Mouse (Mus musculus): ENCODE data around the gene Pex11b. TPM values are rescaled to one million over a fixed set of nuclear protein-coding genes. Genes with fewer than 3 reads are reported as not detected.
A peak's percentile ranks its signal among the peaks of the same experiment; 100 is the strongest.
"Not testable (repeated sequence)": the region's sequence is repeated elsewhere in the genome, so short reads cannot be mapped to it uniquely, and the experiment has no call there.

Pex11b gene
- polyA plus RNA-seq, 1 experiment from 2014 or later = 61.6 TPM

DNA sequence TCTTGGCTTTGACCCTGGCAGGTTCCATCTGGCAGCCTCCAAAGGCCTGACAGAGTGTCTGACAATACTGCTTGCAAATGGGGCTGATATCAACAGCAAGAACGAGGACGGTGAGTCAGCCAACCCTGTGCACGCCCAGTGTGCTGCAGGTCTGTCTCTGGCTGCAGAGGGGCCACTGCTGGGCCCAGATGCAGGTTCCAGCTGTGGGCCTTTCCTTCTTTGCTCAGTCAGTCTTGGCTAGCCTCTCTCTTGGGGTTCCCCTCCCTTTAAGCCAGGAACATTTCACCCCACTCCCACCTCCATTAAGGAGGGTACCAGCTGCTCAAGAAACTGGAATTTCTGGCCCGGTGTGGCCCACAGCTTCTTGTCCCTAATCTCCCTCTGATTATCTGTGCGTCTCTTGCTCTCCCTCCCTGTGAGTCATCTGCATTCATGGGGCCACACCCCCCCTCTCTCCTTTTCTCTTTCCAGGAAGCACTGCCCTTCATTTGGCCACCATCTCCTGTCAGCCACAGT lies 44.0 kb downstream of the Pex11b start:
- Histone ChIP-seq H3K4me2 (ENCODE audit: low read length) (no peak overlapping the region), H3K4me3 (replicated peaks; ENCODE audit: low read length) (no peak overlapping the region), H3K27me3 (replicated peaks; ENCODE audit: control insufficient read depth, insufficient read depth, low read length) (no peaks in the 10 kb centered on the region), H3K9me3 (ENCODE audit: control insufficient read depth, low read length) (no peaks in the 10 kb centered on the region), H3K36me3 (ENCODE audit: control insufficient read depth, insufficient read depth) (no peaks in the 10 kb centered on the region), H3K4me1 (replicated peaks; ENCODE audit: control insufficient read depth, insufficient read depth, low read length) (no peaks in the 10 kb centered on the region), H3K9ac (replicated peaks; ENCODE audit: low read depth, low read length) (no peak overlapping the region), H3K27ac (ENCODE audit: low read length) (no peak overlapping the region)
- no peak for ATAC-seq
- 20% methylated on average over 5 of the region's 5 CpGs for WGBS

GRCm38 (mm10) chr3:96680269-96680956 lies 45.2 kb downstream of the Pex11b start:
- Histone ChIP-seq H3K27me3 (replicated peaks; ENCODE audit: control insufficient read depth, insufficient read depth, low read length) (no peaks in the 10 kb centered on the region), H3K4me1 (replicated peaks; ENCODE audit: control insufficient read depth, insufficient read depth, low read length) (0 out of 2 replicates have a peak, but pooled peaks cover 5% of the 10 kb centered on the region), H3K27ac (ENCODE audit: low read length) (no peak overlapping the region), H3K9ac (replicated peaks; ENCODE audit: low read depth, low read length) (no peak overlapping the region), H3K4me2 (ENCODE audit: low read length) (no peak overlapping the region), H3K4me3 (replicated peaks; ENCODE audit: low read length) (no peak overlapping the region), H3K36me3 (ENCODE audit: control insufficient read depth, insufficient read depth) (no peaks in the 10 kb centered on the region), H3K9me3 (ENCODE audit: control insufficient read depth, low read length) (no peaks in the 10 kb centered on the region)
- 19% methylated on average over 12 of the region's 12 CpGs for WGBS
- peak; percentile 67 for ATAC-seq

DNA sequence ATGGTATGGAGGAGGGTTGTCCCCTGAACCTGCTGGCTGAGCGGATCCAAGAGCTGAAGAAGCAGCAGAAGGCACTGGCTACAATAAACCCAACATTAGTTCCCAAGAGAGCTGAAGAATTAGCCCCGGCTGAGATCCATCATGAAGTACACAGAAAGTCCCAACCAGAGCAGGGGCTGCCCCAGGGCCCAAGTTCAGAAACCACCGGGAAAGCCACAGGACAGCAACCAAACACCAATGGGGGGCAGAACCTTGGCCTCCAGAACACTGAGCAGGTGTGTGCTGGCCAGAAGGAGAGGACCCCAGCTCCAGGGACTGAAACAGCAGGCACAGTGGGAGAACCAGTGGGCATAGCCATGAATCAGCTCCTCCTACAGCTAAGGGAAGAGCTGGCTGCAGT lies 48.3 kb downstream of the Pex11b start:
- 97% methylated on average over 3 of the region's 3 CpGs for WGBS
- Histone ChIP-seq H3K9me3 (ENCODE audit: control insufficient read depth, low read length) (no peaks in the 10 kb centered on the region), H3K36me3 (ENCODE audit: control insufficient read depth, insufficient read depth) (no peaks in the 10 kb centered on the region), H3K27me3 (replicated peaks; ENCODE audit: control insufficient read depth, insufficient read depth, low read length) (no peaks in the 10 kb centered on the region), H3K9ac (replicated peaks; ENCODE audit: low read depth, low read length) (no peak overlapping the region), H3K4me3 (replicated peaks; ENCODE audit: low read length) (no peak overlapping the region), H3K4me1 (replicated peaks; ENCODE audit: control insufficient read depth, insufficient read depth, low read length) (0 out of 2 replicates have a peak, but pooled peaks cover 5% of the 10 kb centered on the region), H3K27ac (ENCODE audit: low read length) (no peak overlapping the region), H3K4me2 (ENCODE audit: low read length) (no peak overlapping the region)
- ATAC-seq = no peak

DNA sequence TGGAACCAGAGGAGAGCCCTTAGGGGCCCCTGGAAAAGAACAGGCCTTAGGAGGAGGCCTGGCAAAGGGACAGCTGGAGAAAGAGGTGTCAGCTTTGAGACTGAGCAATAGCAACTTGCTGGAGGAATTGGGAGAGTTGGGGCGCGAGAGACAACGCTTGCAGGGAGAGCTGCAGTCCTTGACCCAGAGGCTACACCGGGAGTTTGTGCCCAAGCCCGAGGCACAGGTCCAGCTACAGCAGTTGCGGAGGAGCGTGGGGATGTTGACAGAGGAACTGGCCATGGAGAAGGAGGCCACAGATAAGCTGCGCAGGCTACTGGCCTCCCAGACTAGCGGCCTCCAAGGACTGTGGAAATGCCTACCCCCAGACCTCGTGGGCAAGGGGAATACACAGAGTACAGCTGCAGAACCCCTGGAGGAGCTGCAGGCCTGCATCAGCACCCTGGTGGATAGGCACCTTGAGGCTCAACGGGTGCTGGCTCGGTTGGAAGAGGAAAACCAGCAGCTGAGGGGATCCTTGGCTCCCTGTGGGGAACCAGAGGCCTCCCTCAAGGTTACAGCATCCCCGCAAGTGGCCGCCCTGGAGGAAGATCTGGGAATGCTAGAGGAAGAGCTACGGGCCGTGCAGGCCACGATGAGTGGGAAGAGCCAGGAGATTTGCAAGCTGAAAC lies 49.1 kb downstream of the Pex11b start:
- ATAC-seq = no peak
- WGBS = 63% methylated on average over 17 of the region's 17 CpGs

GRCm38 (mm10) chr3:96684822-96685156 lies 49.6 kb downstream of the Pex11b start:
- peak overlapping the region; percentile 28 for H3K4me3 ChIP-seq (replicated peaks; ENCODE audit: low read length)
- WGBS = 45% methylated on average over 28 of the region's 28 CpGs
- ATAC-seq = no peak

More for the DNA sequence above, 49.1 kb downstream of the Pex11b start:
- Histone ChIP-seq H3K4me3 (replicated peaks; ENCODE audit: low read length) (peak overlapping the region; percentile 28), H3K4me1 (replicated peaks; ENCODE audit: control insufficient read depth, insufficient read depth, low read length) (0 out of 2 replicates have a peak, but pooled peaks cover 5% of the 10 kb centered on the region), H3K27ac (ENCODE audit: low read length) (no peak overlapping the region), H3K36me3 (ENCODE audit: control insufficient read depth, insufficient read depth) (no peaks in the 10 kb centered on the region), H3K9ac (replicated peaks; ENCODE audit: low read depth, low read length) (peak overlapping the region; percentile 26; the same call in 1 of the 2 replicates), H3K9me3 (ENCODE audit: control insufficient read depth, low read length) (no peaks in the 10 kb centered on the region), H3K4me2 (ENCODE audit: low read length) (peak overlapping the region; percentile 35), H3K27me3 (replicated peaks; ENCODE audit: control insufficient read depth, insufficient read depth, low read length) (no peaks in the 10 kb centered on the region)

GRCm38 (mm10) chr3:96686057-96686456 lies 50.9 kb downstream of the Pex11b start:
- not testable (repeated sequence) for H3K9ac ChIP-seq (replicated peaks; ENCODE audit: low read depth, low read length); H3K9me3 ChIP-seq (ENCODE audit: control insufficient read depth, low read length); H3K4me1 ChIP-seq (replicated peaks; ENCODE audit: control insufficient read depth, insufficient read depth, low read length); ATAC-seq; H3K27me3 ChIP-seq (replicated peaks; ENCODE audit: control insufficient read depth, insufficient read depth, low read length); H3K4me3 ChIP-seq (replicated peaks; ENCODE audit: low read length); H3K4me2 ChIP-seq (ENCODE audit: low read length); H3K36me3 ChIP-seq (ENCODE audit: control insufficient read depth, insufficient read depth); H3K27ac ChIP-seq (ENCODE audit: low read length)
- WGBS = 90% methylated on average over 5 of the region's 5 CpGs

More at GRCm38 (mm10) chr3:96684822-96685156, 49.6 kb downstream of the Pex11b start:
- H3K9ac ChIP-seq (replicated peaks; ENCODE audit: low read depth, low read length) = peak overlapping the region; percentile 26
- H3K9me3 ChIP-seq (ENCODE audit: control insufficient read depth, low read length) = no peaks in the 10 kb centered on the region
- no peak overlapping the region for H3K27ac ChIP-seq (ENCODE audit: low read length)
- no peaks in the 10 kb centered on the region for H3K36me3 ChIP-seq (ENCODE audit: control insufficient read depth, insufficient read depth)
- H3K27me3 ChIP-seq (replicated peaks; ENCODE audit: control insufficient read depth, insufficient read depth, low read length) = no peaks in the 10 kb centered on the region
- peak overlapping the region; percentile 35 for H3K4me2 ChIP-seq (ENCODE audit: low read length)
- 0 out of 2 replicates have a peak, but pooled peaks cover 5% of the 10 kb centered on the region for H3K4me1 ChIP-seq (replicated peaks; ENCODE audit: control insufficient read depth, insufficient read depth, low read length)

GRCm38 (mm10) chr3:96688854-96689253 lies 53.7 kb downstream of the Pex11b start:
- H3K27ac ChIP-seq (ENCODE audit: low read length) = no peak overlapping the region
- peaks cover 5% of the 10 kb centered on the region; the same call in 1 of the 2 replicates for H3K4me1 ChIP-seq (replicated peaks; ENCODE audit: control insufficient read depth, insufficient read depth, low read length)
- no peak overlapping the region for H3K9ac ChIP-seq (replicated peaks; ENCODE audit: low read depth, low read length)
- no peak overlapping the region for H3K4me2 ChIP-seq (ENCODE audit: low read length)
- no peaks in the 10 kb centered on the region for H3K9me3 ChIP-seq (ENCODE audit: control insufficient read depth, low read length)
- 88% methylated on average over 11 of the region's 11 CpGs for WGBS
- ATAC-seq = no peak
- no peaks in the 10 kb centered on the region for H3K27me3 ChIP-seq (replicated peaks; ENCODE audit: control insufficient read depth, insufficient read depth, low read length)
- H3K4me3 ChIP-seq (replicated peaks; ENCODE audit: low read length) = no peak overlapping the region
- no peaks in the 10 kb centered on the region for H3K36me3 ChIP-seq (ENCODE audit: control insufficient read depth, insufficient read depth)

DNA sequence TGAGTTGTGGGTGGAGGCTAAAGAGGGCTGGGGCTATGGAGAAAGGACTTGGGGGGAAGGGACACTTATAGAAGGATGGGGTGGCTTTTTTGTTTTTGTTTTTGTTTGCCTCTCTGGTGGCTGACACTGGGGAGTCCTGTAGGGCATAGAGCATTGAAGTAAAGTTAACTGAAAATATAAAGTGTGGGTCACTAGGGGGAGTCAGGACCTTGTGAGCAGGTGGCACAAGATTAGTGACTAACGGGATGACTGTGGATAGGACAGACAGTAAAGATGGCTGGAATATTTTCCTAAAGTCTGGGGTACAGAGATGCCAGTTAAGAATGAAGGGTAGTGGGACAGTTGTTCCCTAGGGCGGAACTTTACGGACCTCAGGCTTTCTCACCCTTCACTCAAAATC lies 55.1 kb downstream of the Pex11b start:
- whole genome bisulfite sequencing = 46% methylated on average over 3 of the region's 3 CpGs
- no peaks in the 10 kb centered on the region; the same call in 1 of the 2 replicates for H3K4me1 ChIP-seq (replicated peaks; ENCODE audit: control insufficient read depth, insufficient read depth, low read length)
- no peak overlapping the region for H3K4me2 ChIP-seq (ENCODE audit: low read length)
- no peaks in the 10 kb centered on the region for H3K36me3 ChIP-seq (ENCODE audit: control insufficient read depth, insufficient read depth)
- ATAC-seq = no peak
- H3K27ac ChIP-seq (ENCODE audit: low read length) = no peak overlapping the region
- no peak overlapping the region for H3K4me3 ChIP-seq (replicated peaks; ENCODE audit: low read length)
- no peak overlapping the region for H3K9ac ChIP-seq (replicated peaks; ENCODE audit: low read depth, low read length)
- H3K27me3 ChIP-seq (replicated peaks; ENCODE audit: control insufficient read depth, insufficient read depth, low read length) = no peaks in the 10 kb centered on the region
- no peaks in the 10 kb centered on the region for H3K9me3 ChIP-seq (ENCODE audit: control insufficient read depth, low read length)

- Histone ChIP-seq H3K9me3 (ENCODE audit: control insufficient read depth, low read length) (no peaks in the 10 kb centered on the region), H3K4me1 (replicated peaks; ENCODE audit: control insufficient read depth, insufficient read depth, low read length) (peaks cover 8% of the 10 kb centered on the region), H3K9ac (replicated peaks; ENCODE audit: low read depth, low read length) (no peak overlapping the region), H3K27me3 (replicated peaks; ENCODE audit: control insufficient read depth, insufficient read depth, low read length) (0 out of 2 replicates have a peak, but pooled peaks cover 2% of the 10 kb centered on the region), H3K4me3 (replicated peaks; ENCODE audit: low read length) (no peak overlapping the region), H3K4me2 (ENCODE audit: low read length) (no peak overlapping the region), H3K36me3 (ENCODE audit: control insufficient read depth, insufficient read depth) (no peaks in the 10 kb centered on the region), H3K27ac (ENCODE audit: low read length) (no peak overlapping the region)
- 10% methylated on average over 3 of the region's 3 CpGs for WGBS
- ATAC-seq = no peak
Observed at GRCm38 (mm10) chr3:96692506-96692905, 57.3 kb downstream of the Pex11b start.

All from forebrain, embryonic 16.5 days (tissue).